Comparison of ENCODE assay signal across 34 mouse cellular contexts in the genomic region with DNA sequence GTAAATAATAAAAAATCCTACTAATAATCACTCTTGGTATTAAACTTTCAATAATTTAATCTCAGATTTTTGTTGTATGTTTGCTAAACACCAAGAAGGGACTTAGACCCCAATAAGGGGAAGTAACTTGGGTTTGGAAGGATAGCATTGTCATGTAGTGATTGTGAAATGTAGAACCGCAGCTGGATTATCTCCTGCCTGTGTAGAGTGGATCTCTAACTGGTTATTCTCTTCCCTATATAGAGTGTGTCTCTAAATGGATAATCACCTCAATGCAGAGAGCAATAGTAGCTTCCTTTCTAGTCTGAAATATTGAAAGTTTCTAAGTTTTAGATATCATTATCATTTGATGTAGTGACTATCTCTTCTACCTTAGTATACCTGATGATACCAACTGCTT.
"Had no signal": no experiment of that assay in that cellular context is flagged by ENCODE, and none has a peak within 500 bp of the region (broad histone marks: within the 10 kb centered on the region; RNA-seq: fewer than 3 reads in every experiment).

No protein-coding gene starts in this region.

- DNase-seq: heart, postnatal 10 days; heart, postnatal 14 days; heart, postnatal 36 days; heart, postnatal 4 days; kidney, adult 11 months; kidney, adult 18-20 months; kidney, adult 2 months; kidney, adult 8-10 months; kidney, adult 9 months; kidney, postnatal 10 days; kidney, postnatal 14 days; kidney, postnatal 25 days; kidney, postnatal 36 days; kidney, postnatal 4 days; layer of hippocampus, adult 9-11 months; layer of hippocampus, postnatal 36 days had no signal

- H3K9me3 ChIP-seq: heart, embryonic 12.5 days; heart, embryonic 13.5 days; heart, embryonic 15.5 days; hindbrain, embryonic 10.5 days; hindbrain, embryonic 12.5 days; hindbrain, embryonic 13.5 days; hindbrain, embryonic 15.5 days; intestine, embryonic 15.5 days; kidney, embryonic 15.5 days had no signal

- H3K4me1 ChIP-seq: heart, embryonic 12.5 days; heart, embryonic 13.5 days; heart, embryonic 15.5 days; hindbrain, embryonic 10.5 days; hindbrain, embryonic 12.5 days; hindbrain, embryonic 13.5 days; hindbrain, embryonic 15.5 days; intestine, embryonic 15.5 days; kidney, embryonic 15.5 days had no signal

- H3K27me3 ChIP-seq: heart, embryonic 12.5 days; heart, embryonic 13.5 days; heart, embryonic 15.5 days; hindbrain, embryonic 12.5 days; hindbrain, embryonic 13.5 days; hindbrain, embryonic 15.5 days; intestine, embryonic 15.5 days; kidney, embryonic 15.5 days had no signal

- ATAC-seq: hindbrain, embryonic 16.5 days; hindbrain, postnatal 0 days; inflammation-experienced regulatory T-cells, adult 6 months; intestine, embryonic 15.5 days; intestine, embryonic 16.5 days; intestine, postnatal 0 days had no signal

- H3K4me3 ChIP-seq: heart, embryonic 12.5 days; heart, embryonic 13.5 days; heart, embryonic 15.5 days; hindbrain, embryonic 10.5 days; hindbrain, embryonic 12.5 days; hindbrain, embryonic 13.5 days; hindbrain, embryonic 15.5 days; intestine, embryonic 15.5 days; kidney, embryonic 15.5 days; layer of hippocampus, adult 2 months; left cerebral cortex, adult 2 months had no signal

- H3K9ac ChIP-seq: heart, embryonic 12.5 days; heart, embryonic 13.5 days; heart, embryonic 15.5 days; hindbrain, embryonic 12.5 days; hindbrain, embryonic 13.5 days; hindbrain, embryonic 14.5 days; hindbrain, embryonic 15.5 days; intestine, embryonic 15.5 days; kidney, embryonic 15.5 days had no signal

- H3K27ac ChIP-seq: heart, embryonic 13.5 days; heart, embryonic 15.5 days; hindbrain, embryonic 10.5 days; hindbrain, embryonic 12.5 days; hindbrain, embryonic 13.5 days; hindbrain, embryonic 14.5 days; hindbrain, embryonic 15.5 days; hindbrain, postnatal 0 days; intestine, embryonic 15.5 days; kidney, embryonic 15.5 days; kidney, postnatal 0 days; layer of hippocampus, adult 2 months; left cerebral cortex, adult 2 months had no signal

- H3K36me3 ChIP-seq: heart, embryonic 12.5 days; heart, embryonic 13.5 days; heart, embryonic 15.5 days; hindbrain, embryonic 10.5 days; hindbrain, embryonic 12.5 days; hindbrain, embryonic 13.5 days; hindbrain, embryonic 15.5 days; intestine, embryonic 15.5 days; kidney, embryonic 15.5 days had no signal
